Mouse (Mus musculus) myocyte (in vitro differentiated cells): ENCODE results near the gene Spata21. TPM values are rescaled to one million over a fixed set of nuclear protein-coding genes. Genes with fewer than 3 reads are reported as not detected.

ENCODE experiments used
- H3K27me3 ChIP-seq: one replicate; pipeline ENCODE4 v1.6.1; 2011; ENCODE audit not compliant: control insufficient read depth, insufficient read depth, insufficient read length
- H3K36me3 ChIP-seq: one replicate; pipeline ENCODE4 v1.6.1; 2011; ENCODE audit not compliant: control insufficient read depth, insufficient read depth
- H3K4me2 ChIP-seq: one replicate; pipeline ENCODE4 v1.6.1; 2011; ENCODE audit warnings: low read depth, control low read depth
- H3K4me3 ChIP-seq: one replicate; pipeline ENCODE4 v1.5.1; 2011; ENCODE audit warnings: mild to moderate bottlenecking, control low read depth, moderate library complexity
- H3K79me2 ChIP-seq: one replicate; pipeline ENCODE4 v1.6.1; 2011; ENCODE audit not compliant: control insufficient read depth, insufficient read depth
- H3ac ChIP-seq: one replicate; pipeline ENCODE4 v1.6.1; 2011; ENCODE audit not compliant: control insufficient read depth, insufficient read length
- CEBPB ChIP-seq: IDR thresholded peaks from 2 replicates; pipeline ENCODE4 v1.6.1; 2011; ENCODE audit warnings: mild to moderate bottlenecking, moderate library complexity; ENCODE audit not compliant: poor library complexity, insufficient read depth, severe bottlenecking
- E2F4 ChIP-seq: IDR thresholded peaks from one replicate; pipeline ENCODE4 v1.6.1; 2011; ENCODE audit warnings: mild to moderate bottlenecking, control low read depth, moderate library complexity; ENCODE audit not compliant: insufficient read depth
- MAX ChIP-seq: IDR thresholded peaks from one replicate; pipeline ENCODE4 v1.6.1; 2011; ENCODE audit warnings: low read depth, mild to moderate bottlenecking, control low read depth
- MYOD1 ChIP-seq, 3 experiments: IDR thresholded peaks; one replicate each; pipeline ENCODE4 v1.6.1; 2011; ENCODE audit warnings: control low read depth in 2 of 3, low read depth in 2 of 3, mild to moderate bottlenecking in 2 of 3, moderate library complexity in 1 of 3; ENCODE audit not compliant: insufficient read length in 2 of 3, control insufficient read depth in 1 of 3
- MYOG ChIP-seq, 3 experiments: IDR thresholded peaks; one replicate each; pipeline ENCODE4 v1.6.1; 2011; ENCODE audit warnings: control low read depth in 2 of 3, low read depth in 2 of 3, mild to moderate bottlenecking in 2 of 3; ENCODE audit not compliant: insufficient read length in 2 of 3, control insufficient read depth in 1 of 3, insufficient read depth in 1 of 3
- POLR2A ChIP-seq: IDR thresholded peaks from one replicate; pipeline ENCODE4 v1.6.1; 2011; ENCODE audit warnings: low read depth, mild to moderate bottlenecking, control low read depth, moderate library complexity; ENCODE audit not compliant: insufficient read length
- POLR2AphosphoS2 ChIP-seq: IDR thresholded peaks from one replicate; pipeline ENCODE4 v1.6.1; 2011; ENCODE audit warnings: low read depth, control low read depth; ENCODE audit not compliant: insufficient read length
- REST ChIP-seq: IDR thresholded peaks from one replicate; pipeline ENCODE4 v1.6.1; 2011; ENCODE audit warnings: mild to moderate bottlenecking, control low read depth, moderate library complexity; ENCODE audit not compliant: insufficient read depth, insufficient read length
- SRF ChIP-seq: IDR thresholded peaks from one replicate; pipeline ENCODE4 v1.6.1; 2011; ENCODE audit warnings: low read depth; ENCODE audit not compliant: control insufficient read depth, insufficient read length
- TCF12 ChIP-seq: IDR thresholded peaks from one replicate; pipeline ENCODE4 v1.6.1; 2011; ENCODE audit warnings: mild to moderate bottlenecking, control low read depth; ENCODE audit not compliant: poor library complexity, insufficient read depth, severe bottlenecking
- TCF3 ChIP-seq: IDR thresholded peaks from one replicate; pipeline ENCODE4 v1.6.1; 2011; ENCODE audit warnings: low read depth, control low read depth; ENCODE audit not compliant: insufficient read length
- USF1 ChIP-seq: IDR thresholded peaks from one replicate; pipeline ENCODE4 v1.6.1; 2011; ENCODE audit warnings: low read depth, mild to moderate bottlenecking, control low read depth, moderate library complexity
- polyA plus RNA-seq: library from polyadenylated mRNA; unstranded; fragments of >200 nt; fragmentation: generic; extraction: Trizol; gene quantifications from one replicate; pipeline ENCODE4 v1.2.1, GENCODE M21; 2012; ENCODE audit warnings: missing spikeins

The Spata21 gene
- polyA plus RNA-seq, 1 experiment, result not detected

DNA sequence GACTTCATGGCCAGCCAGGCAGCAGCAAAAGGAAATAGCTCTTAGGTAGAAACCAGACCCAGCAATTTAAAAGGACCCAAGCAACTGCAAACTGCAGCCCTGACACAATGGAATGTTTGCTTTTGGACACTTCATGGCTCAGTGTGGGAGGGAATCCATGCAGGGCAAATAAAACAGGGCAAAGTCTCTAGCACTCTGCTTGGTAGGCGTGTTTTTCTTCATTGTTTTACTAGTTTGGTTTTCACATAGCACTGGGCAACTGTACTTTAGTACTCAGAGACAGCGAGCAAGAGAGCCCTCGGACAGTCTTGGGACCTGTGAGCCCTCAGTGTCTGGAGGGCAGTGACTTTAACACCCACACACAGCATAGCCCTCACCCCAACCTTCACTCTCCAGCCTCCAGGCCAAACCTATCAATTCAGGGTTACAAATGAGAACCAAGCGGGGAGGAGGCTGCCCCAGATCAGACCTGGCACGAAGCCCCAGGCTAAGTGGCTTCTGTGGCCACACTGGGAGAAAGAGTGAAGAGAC lies 43.5 kb downstream of the Spata21 start:
- no peaks in the 10 kb centered on the region for H3K36me3 ChIP-seq
- no peak overlapping the region for H3K4me3 ChIP-seq
- no peaks in the 10 kb centered on the region for H3K27me3 ChIP-seq
- peaks cover 98% of the 10 kb centered on the region for H3K79me2 ChIP-seq
- no peak overlapping the region for H3K4me2 ChIP-seq
- H3ac ChIP-seq, result no peak overlapping the region
- no peak for TF ChIP-seq REST
- no peak for TF ChIP-seq POLR2A
- no peak for TF ChIP-seq E2F4
- TF ChIP-seq USF1, result no peak
- TF ChIP-seq MYOD1 (IDR thresholded peaks at IDR 0.05; ENCODE audit: control insufficient read depth in 1 of 3, insufficient read length in 2 of 3, low read depth in 2 of 3), result no peak
- no peak for TF ChIP-seq TCF3
- no peak for TF ChIP-seq MYOG (IDR thresholded peaks at IDR 0.05; ENCODE audit: control insufficient read depth in 1 of 3, insufficient read depth in 1 of 3, insufficient read length in 2 of 3, low read depth in 2 of 3)
- TF ChIP-seq TCF12, result no peak
- no peak for TF ChIP-seq SRF
- TF ChIP-seq POLR2AphosphoS2, result no peak
- no peak for TF ChIP-seq MAX
- TF ChIP-seq CEBPB, result no peak

DNA sequence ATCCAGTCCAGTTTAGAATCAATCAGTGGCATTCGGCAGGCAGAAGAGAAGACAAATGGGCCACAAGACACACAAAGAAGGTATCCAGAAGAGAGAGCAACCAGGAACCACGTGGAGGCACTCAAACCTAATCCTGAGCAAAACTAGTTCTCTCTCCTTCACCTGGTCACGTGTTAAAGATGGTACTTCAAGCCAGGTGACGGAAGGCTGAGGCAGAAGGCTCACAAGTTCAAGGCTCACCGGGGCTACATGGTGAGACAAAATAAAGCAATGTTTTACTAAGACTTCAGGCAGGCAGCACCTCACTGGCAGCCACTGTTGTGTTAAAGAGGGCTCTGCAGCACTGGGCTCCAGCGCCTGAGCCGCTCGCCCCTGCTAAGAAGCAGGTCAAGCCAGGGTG lies 44.1 kb downstream of the Spata21 start:
- TF ChIP-seq POLR2A (no peak), USF1 (no peak), SRF (no peak), E2F4 (no peak), TCF3 (no peak), CEBPB (no peak), MYOD1 (IDR thresholded peaks at IDR 0.05; ENCODE audit: control insufficient read depth in 1 of 3, insufficient read length in 2 of 3, low read depth in 2 of 3) (no peak), MYOG (IDR thresholded peaks at IDR 0.05; ENCODE audit: control insufficient read depth in 1 of 3, insufficient read depth in 1 of 3, insufficient read length in 2 of 3, low read depth in 2 of 3) (no peak), MAX (no peak), TCF12 (no peak), POLR2AphosphoS2 (no peak), REST (no peak)
- no peak overlapping the region for H3K4me3 ChIP-seq
- H3K36me3 ChIP-seq, result no peaks in the 10 kb centered on the region
- H3K27me3 ChIP-seq, result no peaks in the 10 kb centered on the region
- no peak overlapping the region for H3ac ChIP-seq
- H3K79me2 ChIP-seq, result peaks cover 98% of the 10 kb centered on the region
- H3K4me2 ChIP-seq, result no peak overlapping the region

DNA sequence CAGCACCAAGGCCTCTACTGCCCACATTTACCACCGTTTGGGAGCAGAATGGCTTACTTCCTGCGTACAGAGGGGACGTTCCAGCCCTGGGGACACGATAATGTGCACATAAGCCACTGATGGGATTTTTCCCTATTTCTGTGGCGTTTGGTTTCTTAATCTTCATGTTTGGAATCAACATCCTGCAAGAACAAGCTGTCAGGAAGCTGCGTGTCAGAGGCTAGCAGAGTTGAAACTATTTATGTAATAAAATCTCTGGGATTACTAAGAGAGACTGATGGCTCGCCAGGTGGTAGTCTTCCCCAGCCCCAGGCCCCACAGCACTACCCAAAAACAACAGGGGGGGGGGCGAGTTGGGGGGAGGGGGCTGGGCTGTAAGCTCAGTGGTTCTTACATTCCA lies 45.1 kb downstream of the Spata21 start:
- H3K36me3 ChIP-seq, result no peaks in the 10 kb centered on the region
- TF ChIP-seq CEBPB (no peak), MYOG (IDR thresholded peaks at IDR 0.05; ENCODE audit: control insufficient read depth in 1 of 3, insufficient read depth in 1 of 3, insufficient read length in 2 of 3, low read depth in 2 of 3) (no peak), USF1 (no peak), SRF (no peak), POLR2A (no peak), MAX (no peak), MYOD1 (IDR thresholded peaks at IDR 0.05; ENCODE audit: control insufficient read depth in 1 of 3, insufficient read length in 2 of 3, low read depth in 2 of 3) (no peak), TCF3 (no peak)
- no peak overlapping the region for H3K4me3 ChIP-seq
- H3ac ChIP-seq, result no peak overlapping the region
- H3K4me2 ChIP-seq, result no peak overlapping the region
- no peaks in the 10 kb centered on the region for H3K27me3 ChIP-seq
- H3K79me2 ChIP-seq, result peaks cover 98% of the 10 kb centered on the region

DNA sequence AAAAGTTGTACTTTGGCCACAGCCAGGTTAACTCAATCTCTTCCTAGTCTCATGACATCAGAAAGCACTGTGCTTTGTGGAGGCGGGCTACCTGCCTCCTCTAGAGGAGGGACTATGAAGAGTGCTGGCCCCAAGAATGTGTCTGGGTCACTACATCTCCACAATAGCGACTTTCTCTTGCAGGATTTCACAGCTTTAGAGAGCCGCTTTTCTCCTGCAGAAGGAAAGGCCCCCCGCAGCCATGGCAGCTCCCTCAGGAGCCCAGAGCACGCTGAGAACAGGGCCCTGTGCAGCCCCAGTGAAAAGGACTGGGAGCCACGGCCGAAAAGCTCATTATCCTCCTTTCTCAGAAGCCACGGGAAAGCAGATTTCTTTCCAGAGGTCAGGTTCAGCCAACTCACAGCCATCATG lies 45.9 kb downstream of the Spata21 start:
- TF ChIP-seq USF1, result no peak
- no peak for TF ChIP-seq POLR2AphosphoS2
- TF ChIP-seq MAX, result no peak
- TF ChIP-seq E2F4, result no peak
- no peak for TF ChIP-seq SRF
- TF ChIP-seq MYOG (IDR thresholded peaks at IDR 0.05; ENCODE audit: control insufficient read depth in 1 of 3, insufficient read depth in 1 of 3, insufficient read length in 2 of 3, low read depth in 2 of 3), result no peak
- no peak for TF ChIP-seq POLR2A
- TF ChIP-seq TCF3, result no peak
- no peak for TF ChIP-seq MYOD1 (IDR thresholded peaks at IDR 0.05; ENCODE audit: control insufficient read depth in 1 of 3, insufficient read length in 2 of 3, low read depth in 2 of 3)
- H3ac ChIP-seq, result no peak overlapping the region
- H3K4me3 ChIP-seq, result no peak overlapping the region
- H3K4me2 ChIP-seq, result no peak overlapping the region
- H3K27me3 ChIP-seq, result no peaks in the 10 kb centered on the region
- no peaks in the 10 kb centered on the region for H3K36me3 ChIP-seq
- H3K79me2 ChIP-seq, result peaks cover 100% of the 10 kb centered on the region
